Comparison of ENCODE assay signal across 30 mouse cellular contexts in the genomic region with DNA sequence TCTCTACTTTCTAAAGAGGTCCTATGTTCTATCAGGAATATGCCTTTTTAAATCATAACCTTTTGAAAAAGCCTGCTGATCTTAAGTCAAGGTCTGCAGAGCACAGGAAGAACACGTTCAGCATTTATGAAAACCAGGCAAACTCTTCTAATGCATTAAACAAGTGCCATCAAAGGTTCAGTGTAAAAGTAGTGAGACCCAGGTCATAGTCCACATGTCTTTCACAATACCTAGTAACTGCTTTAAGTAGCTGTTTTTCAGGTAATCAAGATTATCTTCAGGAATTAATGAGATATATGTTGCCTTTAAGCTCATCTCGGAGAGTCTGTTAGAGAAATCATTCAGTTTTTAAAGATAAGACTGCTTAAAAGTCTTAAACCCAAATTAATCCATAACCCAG. TPM values are rescaled to one million over a fixed set of nuclear protein-coding genes. Genes with fewer than 3 reads are reported as not detected.
"Had no signal": no experiment of that assay in that cellular context is flagged by ENCODE, and none has a peak within 500 bp of the region (broad histone marks: within the 10 kb centered on the region; RNA-seq: fewer than 3 reads in every experiment).

No protein-coding gene starts in this region.

- H3K36me3 ChIP-seq: embryonic facial prominence, embryonic 10.5 days; embryonic facial prominence, embryonic 12.5 days; embryonic facial prominence, embryonic 13.5 days; embryonic facial prominence, embryonic 15.5 days; forebrain, embryonic 10.5 days; forebrain, embryonic 12.5 days; forebrain, embryonic 15.5 days had no signal

- H3K9ac ChIP-seq: embryonic facial prominence, embryonic 12.5 days; embryonic facial prominence, embryonic 13.5 days; embryonic facial prominence, embryonic 15.5 days; forebrain, embryonic 12.5 days; forebrain, embryonic 13.5 days; forebrain, embryonic 15.5 days; forebrain, postnatal 0 days had no signal

- DNase-seq: cerebellum, adult 2 months; cerebellum, adult 8-10 months; cerebellum, adult 9-10 months; cerebellum, adult 9-11 months; cerebellum, postnatal 10 days; cerebellum, postnatal 14 days; cerebellum, postnatal 25 days; cerebellum, postnatal 36 days; embryo, embryonic 11 days; forebrain, postnatal 0 days; gastrocnemius, adult 2 months; gastrocnemius, postnatal 10 days; gastrocnemius, postnatal 25 days; gastrocnemius, postnatal 36 days; heart, adult 11 months; heart, adult 18-20 months; heart, adult 2 months had no signal

- H3K27me3 ChIP-seq: embryonic facial prominence, embryonic 12.5 days; embryonic facial prominence, embryonic 13.5 days; embryonic facial prominence, embryonic 15.5 days; forebrain, embryonic 12.5 days; forebrain, embryonic 13.5 days; forebrain, embryonic 15.5 days had no signal

- H3K4me2 ChIP-seq: embryonic facial prominence, embryonic 12.5 days; embryonic facial prominence, embryonic 13.5 days; embryonic facial prominence, embryonic 15.5 days; forebrain, embryonic 12.5 days; forebrain, embryonic 13.5 days; forebrain, embryonic 15.5 days had no signal

- H3K4me3 ChIP-seq: embryonic facial prominence, embryonic 10.5 days; embryonic facial prominence, embryonic 12.5 days; embryonic facial prominence, embryonic 13.5 days; embryonic facial prominence, embryonic 15.5 days; erythroblast, embryonic 14.5 days; forebrain, embryonic 10.5 days; forebrain, embryonic 12.5 days; forebrain, embryonic 13.5 days; forebrain, embryonic 15.5 days; gastrocnemius, adult 2 months; heart, adult 2 months had no signal

- H3K27ac ChIP-seq: embryonic facial prominence, embryonic 10.5 days; embryonic facial prominence, embryonic 12.5 days; embryonic facial prominence, embryonic 13.5 days; embryonic facial prominence, embryonic 15.5 days; forebrain, embryonic 10.5 days; forebrain, embryonic 12.5 days; forebrain, embryonic 13.5 days; forebrain, embryonic 15.5 days; gastrocnemius, adult 2 months; heart, adult 2 months had no signal

- H3K4me1 ChIP-seq: embryonic facial prominence, embryonic 10.5 days; embryonic facial prominence, embryonic 12.5 days; embryonic facial prominence, embryonic 13.5 days; embryonic facial prominence, embryonic 15.5 days; forebrain, embryonic 12.5 days; forebrain, embryonic 13.5 days; forebrain, embryonic 15.5 days had no signal

- ATAC-seq: forebrain, embryonic 13.5 days; forebrain, embryonic 14.5 days; forebrain, embryonic 15.5 days; forebrain, embryonic 16.5 days; forebrain, postnatal 0 days had no signal

- H3K9me3 ChIP-seq: embryonic facial prominence, embryonic 10.5 days; embryonic facial prominence, embryonic 12.5 days; embryonic facial prominence, embryonic 13.5 days; embryonic facial prominence, embryonic 15.5 days; forebrain, embryonic 10.5 days; forebrain, embryonic 12.5 days; forebrain, embryonic 13.5 days; forebrain, embryonic 15.5 days had no signal

RNA-seq across cellular contexts. Expression of gene Adcy2, which starts 21.2 kb away (rescaled TPM):
- total RNA-seq: common myeloid progenitor, adult 5-6 weeks; granulocyte monocyte progenitor cell, adult 5-6 weeks had no signal
- polyA plus RNA-seq: erythroblast, embryonic 14.5 days had no signal
